Mouse (Mus musculus) left cerebral cortex, postnatal 4 days (tissue): ENCODE data around the gene Olfr508. TPM values are rescaled to one million over a fixed set of nuclear protein-coding genes. Genes with fewer than 3 reads are reported as not detected.
"Not testable (repeated sequence)": the region's sequence is repeated elsewhere in the genome, so short reads cannot be mapped to it uniquely, and the experiment has no call there.

Experiments used
- DNase-seq: peaks from one replicate; pipeline ENCODE4 v3.0.0-alpha.2; 2022
- intact Hi-C: fragments of 180-260 bp; cut with DNase I; formaldehyde crosslinking; loops from one replicate; pipeline ENCODE4 v1.15.1; 2025
- total RNA-seq, 2 experiments: library from RNA; stranded (reverse); gene quantifications; 2 replicates each; pipeline ENCODE4 v1.2.3; 2021

Olfr508 gene
- total RNA-seq, result not detected

DNA sequence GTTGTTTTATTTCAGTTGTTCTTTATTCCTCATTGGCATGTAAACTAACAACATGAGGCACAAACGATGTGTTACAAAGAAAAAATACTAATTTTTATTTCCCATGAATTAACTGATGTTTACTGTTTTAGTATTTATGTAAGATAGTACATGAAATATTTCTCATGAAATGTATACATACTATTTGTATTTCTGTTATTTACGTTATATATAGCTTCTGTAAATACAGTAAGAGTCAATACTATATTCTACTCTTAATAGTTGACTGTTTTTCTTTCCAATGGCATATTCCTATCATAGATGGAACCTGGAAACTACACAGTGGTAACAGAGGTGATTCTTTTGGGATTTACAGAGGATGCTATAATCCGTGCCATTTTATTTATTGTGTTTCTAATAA lies at the start of gene Olfr508:
Gene Olfr508, plus strand, starts transcription at position 301 of the 400 bp plus-strand sequence.
- intact Hi-C loops, result no loop called here
- no peak for DNase-seq

DNA sequence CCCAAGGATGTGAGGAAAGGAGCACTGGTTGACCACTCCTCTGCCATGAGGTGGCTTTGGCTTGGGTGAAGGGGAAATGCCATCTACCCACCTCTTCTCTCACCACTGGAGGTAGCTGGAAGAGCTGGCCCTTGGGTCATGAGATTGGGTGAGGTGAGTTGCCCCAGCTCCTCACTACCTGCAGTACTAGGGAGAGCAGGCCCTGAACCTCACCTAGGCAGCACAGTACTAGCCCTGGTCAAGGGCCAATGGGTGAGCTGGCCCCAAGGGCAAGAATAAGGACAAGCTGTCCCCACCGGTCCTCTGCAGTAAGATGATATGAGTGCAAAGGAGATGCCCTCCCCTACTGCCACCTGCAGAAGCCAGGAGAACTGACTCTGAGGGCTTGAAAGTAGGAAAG lies 40.0 kb upstream of the Olfr508 start:
- intact Hi-C loops, result no loop called here
- no peak for DNase-seq

DNA sequence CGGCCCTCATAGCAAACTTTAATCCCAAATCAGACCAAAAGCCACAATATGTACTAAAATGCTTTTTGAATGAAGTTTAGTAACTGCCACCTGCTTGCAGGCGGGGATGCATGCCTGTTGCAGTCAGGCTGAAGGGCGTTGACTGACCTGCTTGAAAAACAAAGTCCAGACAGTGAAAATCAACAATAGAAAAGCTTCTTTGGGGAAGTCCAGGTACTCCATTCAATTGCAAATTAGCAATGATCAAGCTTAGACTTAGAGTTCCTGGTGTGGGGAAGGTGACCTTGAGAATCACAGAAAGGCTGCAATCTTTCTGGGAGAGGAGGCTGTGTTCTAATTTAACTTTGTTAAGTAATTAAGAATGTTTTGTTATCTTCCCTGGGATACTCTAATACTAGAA lies 27.9 kb upstream of the Olfr508 start:
- DNase-seq, intact Hi-C loops: not testable (repeated sequence)

DNA sequence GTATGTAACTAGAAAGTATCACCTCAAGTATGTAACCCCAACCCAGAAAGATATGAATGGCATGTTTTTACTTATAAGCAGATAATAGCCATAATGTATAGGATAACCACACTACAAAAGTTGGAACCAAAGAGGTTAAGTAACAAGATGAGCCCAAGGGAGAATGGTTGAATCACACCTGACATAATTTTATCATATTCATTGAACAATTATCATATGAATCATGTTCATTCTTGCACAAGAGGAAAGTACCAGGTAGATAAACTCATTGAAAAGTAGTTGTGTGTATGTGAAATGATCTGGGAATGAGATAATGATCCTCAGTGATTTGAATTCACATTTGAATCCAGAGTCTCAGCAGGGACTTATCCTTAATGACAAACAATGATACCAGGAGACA lies 19.3 kb upstream of the Olfr508 start, which contains the start of gene Olfr506:
Gene Olfr506, plus strand, starts transcription at position 301 of the 400 bp plus-strand sequence.
- intact Hi-C loops, result no loop called here
- DNase-seq, result no peak

DNA sequence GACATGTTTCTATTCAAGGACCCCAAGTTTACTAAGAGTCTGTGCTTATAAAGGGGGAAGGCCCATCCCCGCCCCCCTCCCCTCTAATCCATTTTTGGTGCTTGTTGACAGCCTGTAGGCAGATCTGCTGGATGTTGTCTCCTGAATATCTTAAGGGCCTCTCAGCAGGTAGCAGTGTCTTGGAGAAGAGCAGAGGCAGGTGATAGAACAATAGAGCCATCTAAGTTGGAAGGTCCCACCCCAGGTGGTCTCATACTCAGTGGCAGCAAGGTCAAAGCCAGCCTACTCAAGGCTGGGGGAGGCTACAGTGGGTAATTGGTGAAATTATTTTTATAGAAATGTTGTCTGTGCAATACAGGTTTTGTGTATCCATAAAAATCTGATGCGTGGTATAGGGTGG lies 15.7 kb upstream of the Olfr508 start:
- no peak for DNase-seq
- intact Hi-C loops, result no loop called here

DNA sequence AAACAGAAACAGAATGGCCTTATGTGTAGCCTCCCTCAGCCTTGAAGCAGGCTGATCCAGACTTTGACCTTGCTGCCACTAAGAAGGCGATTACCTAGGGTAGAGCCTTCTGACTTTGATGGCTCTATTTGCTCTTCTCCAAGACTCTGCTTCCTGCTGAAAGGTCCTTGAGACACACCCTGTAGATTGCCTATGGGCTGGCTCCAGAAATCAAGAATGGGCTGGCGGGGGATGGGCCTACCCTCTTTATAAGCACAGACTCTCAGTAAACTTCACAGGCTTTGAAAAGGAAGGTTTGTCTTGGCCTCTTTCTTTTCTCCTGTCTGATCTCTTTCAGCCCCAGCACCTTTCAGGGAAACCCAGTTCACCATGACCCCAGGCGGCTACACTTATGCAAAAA lies 13.0 kb upstream of the Olfr508 start:
- intact Hi-C loops, DNase-seq: not testable (repeated sequence)

DNA sequence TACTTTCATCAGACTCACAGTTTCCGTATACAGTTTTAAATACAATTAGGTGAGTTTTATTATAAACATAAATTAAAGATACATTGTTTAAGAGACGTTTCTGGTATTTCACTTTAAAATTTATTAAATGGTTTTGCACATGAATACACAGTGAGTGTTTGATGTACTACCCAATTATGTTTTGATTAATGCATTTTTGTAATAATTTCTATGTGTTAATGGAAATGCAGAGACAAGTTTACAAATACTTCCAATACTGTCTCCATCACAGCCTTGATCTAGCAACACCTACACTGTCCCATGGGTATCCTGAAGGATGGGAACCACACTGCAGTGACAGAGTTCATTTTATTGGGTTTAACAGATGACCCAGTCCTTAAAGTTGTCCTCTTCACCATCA lies 8.3 kb upstream of the Olfr508 start, which contains the start of gene Olfr507:
Gene Olfr507, plus strand, starts transcription at position 301 of the 400 bp plus-strand sequence.
- DNase-seq, result no peak
- intact Hi-C loops, result no loop called here

DNA sequence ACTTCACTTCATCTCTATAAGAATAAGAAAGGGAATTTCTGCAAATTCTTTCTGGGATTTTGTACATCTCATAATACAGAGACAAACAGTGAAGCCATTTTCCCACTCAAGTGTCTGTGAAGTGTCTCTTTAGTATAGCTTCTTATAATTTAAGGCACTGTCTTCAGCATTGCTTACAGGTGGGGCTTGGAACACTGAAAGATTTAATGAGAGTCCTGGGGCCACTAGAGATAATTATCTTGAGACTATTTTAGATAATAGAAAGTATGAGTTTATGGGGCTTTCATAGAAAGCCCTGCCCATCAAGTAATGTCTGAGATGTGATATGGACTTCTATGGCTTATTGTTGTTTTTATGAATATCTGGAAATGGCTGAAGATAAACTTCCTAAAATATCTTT lies 22.0 kb downstream of the Olfr508 start, which contains the start of gene Olfr509:
Gene Olfr509, minus strand, starts transcription at position 101 of the 400 bp plus-strand sequence.
- DNase-seq, result no peak
- intact Hi-C loops, result no loop called here

DNA sequence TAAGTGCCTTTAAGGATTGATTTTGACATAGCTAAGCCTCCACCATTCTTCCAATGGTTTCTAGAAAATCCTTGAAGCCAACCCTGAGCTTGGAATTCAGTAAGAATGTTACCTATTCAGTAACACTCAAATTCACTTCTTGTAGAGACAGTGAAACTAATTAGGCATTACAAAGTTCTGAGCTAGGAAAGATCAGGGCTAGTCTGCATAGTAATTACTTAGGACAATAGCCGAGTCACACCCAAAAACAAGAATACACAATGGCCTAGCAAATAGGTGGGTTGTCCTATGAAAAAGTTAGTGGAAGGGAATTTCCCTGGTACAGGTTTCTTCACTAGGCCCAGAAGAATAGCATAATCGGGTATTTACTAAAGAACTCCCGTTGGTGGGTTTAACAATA lies 32.6 kb downstream of the Olfr508 start:
- no peak for DNase-seq
- intact Hi-C loops, result no loop called here

DNA sequence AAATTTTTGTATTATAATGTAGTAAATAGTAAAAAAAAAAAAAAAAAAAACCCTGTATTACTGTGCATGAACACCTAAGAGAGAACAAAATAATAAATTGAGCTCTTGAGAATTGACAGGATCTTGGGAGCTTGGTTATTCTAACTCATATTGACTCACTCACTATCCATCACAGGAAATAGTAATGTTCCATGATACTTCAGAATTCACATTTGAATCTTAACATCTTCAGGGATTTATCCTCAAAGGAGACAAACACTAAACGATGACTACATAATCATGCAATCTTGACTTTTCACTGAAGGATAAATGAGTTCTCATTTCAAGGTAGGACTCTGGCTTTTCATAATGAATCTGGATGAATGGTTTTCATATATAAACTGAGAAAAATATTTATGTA lies 36.3 kb downstream of the Olfr508 start, which contains the start of gene Olfr510:
Gene Olfr510, plus strand, starts transcription at position 301 of the 400 bp plus-strand sequence.
- intact Hi-C loops, result no loop called here
- DNase-seq, result no peak

DNA sequence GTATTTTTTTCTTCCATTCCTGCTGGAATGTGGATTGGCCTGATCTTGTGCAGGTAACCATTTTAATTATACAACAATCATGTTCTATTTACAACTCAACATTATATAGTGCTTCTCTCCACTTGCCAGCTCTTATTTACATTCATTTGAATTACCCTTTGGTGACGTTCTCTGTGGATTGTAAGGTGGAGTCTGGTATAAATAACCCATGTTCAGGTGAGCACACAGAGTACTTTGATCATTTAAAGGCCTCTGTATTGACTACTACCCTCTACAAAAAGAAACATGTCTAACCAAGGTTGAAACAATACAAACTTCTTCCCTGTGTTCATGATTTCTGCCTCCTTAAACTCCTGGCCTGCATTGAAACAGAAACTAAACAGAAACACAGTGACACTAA lies 41.3 kb downstream of the Olfr508 start:
- DNase-seq, result no peak
- intact Hi-C loops, result no loop called here

DNA sequence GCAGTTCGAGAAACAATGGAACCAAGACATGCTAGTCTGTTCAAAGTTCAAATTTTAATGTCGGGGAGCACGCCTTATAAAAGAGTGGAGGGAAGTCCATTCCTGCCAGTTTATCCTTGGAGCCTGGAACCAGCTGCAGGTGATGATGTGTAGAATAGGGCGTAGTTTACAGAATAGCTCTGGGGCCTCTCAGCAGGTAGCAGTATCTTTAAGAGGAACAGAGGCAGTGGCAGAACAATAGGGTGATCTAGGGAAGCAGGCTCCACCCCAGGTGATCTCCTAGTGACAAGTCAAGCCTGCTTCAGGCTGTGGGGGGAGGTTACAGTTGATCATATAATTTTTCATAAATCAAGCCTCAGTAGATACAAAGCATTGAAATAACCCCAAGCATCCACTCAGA lies 49.1 kb downstream of the Olfr508 start:
- intact Hi-C loops, result no loop called here
- DNase-seq, result no peak

Other genes with a start within 250 kb of the Olfr508 start
- gene Olfr495, start 236.8 kb upstream of the Olfr508 start, total RNA-seq, result not detected
- not detected for gene Olfr497, start 209.6 kb upstream of the Olfr508 start, total RNA-seq
- gene Olfr498, start 164.7 kb upstream of the Olfr508 start, total RNA-seq, result not detected
- not detected for gene Olfr502, start 104.9 kb upstream of the Olfr508 start, total RNA-seq
- not detected for gene Olfr503, start 85.5 kb upstream of the Olfr508 start, total RNA-seq
- not detected for gene Olfr504, start 64.2 kb upstream of the Olfr508 start, total RNA-seq
- not detected for gene Olfr506, start 19.2 kb upstream of the Olfr508 start, total RNA-seq
- gene Olfr507, start 8.2 kb upstream of the Olfr508 start, total RNA-seq, result not detected
- not detected for gene Olfr509, start 21.9 kb downstream of the Olfr508 start, total RNA-seq
- not detected for gene Olfr510, start 36.4 kb downstream of the Olfr508 start, total RNA-seq
- not detected for gene Olfr512, start 83.3 kb downstream of the Olfr508 start, total RNA-seq
- gene Olfr513, start 121.0 kb downstream of the Olfr508 start, total RNA-seq, result not detected
- gene Olfr514, start 196.0 kb downstream of the Olfr508 start, total RNA-seq, result not detected
- gene Olfr516, start 220.5 kb downstream of the Olfr508 start, total RNA-seq, result not detected
- gene Olfr517, start 242.4 kb downstream of the Olfr508 start, total RNA-seq, result not detected